Mouse (Mus musculus) kidney, adult 2 months (tissue): ENCODE results near the gene Lrrc63.

Experiments
- CTCF ChIP-seq: fragments of 200-500 bp; conservative IDR thresholded peaks from 2 replicates; pipeline ENCODE4 v1.5.1; 2011; ENCODE audit warnings: low read depth, mild to moderate bottlenecking, control low read depth, low read length, moderate library complexity, mixed read lengths; ENCODE audit not compliant: insufficient read depth, insufficient read length
- POLR2A ChIP-seq: fragments of 200-500 bp; IDR thresholded peaks from one replicate; pipeline ENCODE4 v1.6.1; 2011; ENCODE audit warnings: low read depth, low read length, control low read depth

DNA sequence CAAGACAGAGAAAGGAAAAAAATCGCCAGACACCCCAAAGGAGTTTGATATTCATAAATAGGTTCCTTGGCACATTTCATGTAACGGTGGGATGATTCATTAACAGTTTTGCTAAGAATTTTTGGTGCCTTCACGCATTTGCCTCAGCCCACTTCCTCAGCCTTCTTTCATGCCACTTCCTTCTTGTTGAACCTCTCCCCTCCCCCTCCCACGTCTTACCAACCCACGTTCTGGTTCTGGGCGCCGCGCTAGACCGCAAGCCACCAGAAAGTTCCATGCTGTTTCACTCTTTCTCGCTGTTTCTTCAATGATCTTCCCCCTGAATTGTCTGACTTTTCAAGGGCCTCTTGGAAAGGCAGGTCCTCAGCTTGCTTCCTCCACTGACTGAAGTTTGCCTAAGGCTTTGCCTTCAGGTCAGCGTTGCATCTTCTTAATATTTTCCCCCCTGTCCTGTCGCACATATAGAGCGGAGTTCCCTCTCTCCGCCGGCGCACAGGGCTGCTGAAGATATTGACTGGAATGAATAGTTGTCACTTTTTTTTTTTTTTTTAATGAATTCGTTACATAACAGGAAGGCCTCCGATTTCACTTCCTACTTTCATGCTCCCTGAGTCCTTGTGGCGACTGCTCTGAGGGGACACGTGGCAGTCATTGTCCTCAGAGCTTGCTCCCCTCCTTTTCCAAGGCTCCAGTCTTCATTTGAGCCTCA is 48.7 kb upstream of the Lrrc63 start:
- TF ChIP-seq CTCF = no peak
- no peak for TF ChIP-seq POLR2A
